Mouse (Mus musculus): ENCODE measurements at regions not wholly inside any gene's neighbourhood (a gene's known extent, or its start where the extent isn't known, plus 50 kb on each side); places are given as distances from the start of the nearest gene placed in this dataset.

GRCm38 (mm10) chr3:52703751-52704150, 313.3 kb downstream of the Cog6 start:
- DNase-seq (ENCODE audit: low spot score) = no peak

DNA sequence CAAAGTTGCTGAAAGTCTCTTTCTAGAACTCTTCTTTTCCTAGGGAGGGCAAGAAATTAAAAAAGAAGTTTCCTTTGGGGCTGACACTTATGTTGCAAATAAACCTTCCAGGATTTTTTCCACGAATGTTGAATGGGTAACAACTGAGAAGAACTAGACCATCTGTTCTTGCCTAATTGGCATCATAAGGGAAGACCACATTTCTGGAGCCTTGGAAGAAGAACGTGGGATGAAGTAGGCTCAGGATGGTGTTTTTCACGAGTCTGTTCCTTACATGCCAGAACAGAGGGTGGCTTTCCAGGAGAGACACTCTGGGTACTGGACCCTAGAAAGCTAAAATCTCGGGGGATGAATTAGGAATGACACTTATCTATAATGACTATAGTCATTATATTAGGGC, 314.1 kb downstream of the Cog6 start:
- no peak for DNase-seq (ENCODE audit: low spot score)

GRCm38 (mm10) chr3:52701601-52702000, 315.4 kb downstream of the Cog6 start:
- no peak for DNase-seq (ENCODE audit: low spot score)

GRCm38 (mm10) chr3:52693813-52694212, 323.2 kb downstream of the Cog6 start:
- DNase-seq (ENCODE audit: low spot score) = no peak

- DNase-seq (ENCODE audit: low spot score) = peak; percentile 43
Observed at GRCm38 (mm10) chr3:52685434-52686181, 331.4 kb downstream of the Cog6 start.

GRCm38 (mm10) chr3:52680824-52681388, 336.1 kb downstream of the Cog6 start:
- DNase-seq (ENCODE audit: low spot score) = no peak

DNA sequence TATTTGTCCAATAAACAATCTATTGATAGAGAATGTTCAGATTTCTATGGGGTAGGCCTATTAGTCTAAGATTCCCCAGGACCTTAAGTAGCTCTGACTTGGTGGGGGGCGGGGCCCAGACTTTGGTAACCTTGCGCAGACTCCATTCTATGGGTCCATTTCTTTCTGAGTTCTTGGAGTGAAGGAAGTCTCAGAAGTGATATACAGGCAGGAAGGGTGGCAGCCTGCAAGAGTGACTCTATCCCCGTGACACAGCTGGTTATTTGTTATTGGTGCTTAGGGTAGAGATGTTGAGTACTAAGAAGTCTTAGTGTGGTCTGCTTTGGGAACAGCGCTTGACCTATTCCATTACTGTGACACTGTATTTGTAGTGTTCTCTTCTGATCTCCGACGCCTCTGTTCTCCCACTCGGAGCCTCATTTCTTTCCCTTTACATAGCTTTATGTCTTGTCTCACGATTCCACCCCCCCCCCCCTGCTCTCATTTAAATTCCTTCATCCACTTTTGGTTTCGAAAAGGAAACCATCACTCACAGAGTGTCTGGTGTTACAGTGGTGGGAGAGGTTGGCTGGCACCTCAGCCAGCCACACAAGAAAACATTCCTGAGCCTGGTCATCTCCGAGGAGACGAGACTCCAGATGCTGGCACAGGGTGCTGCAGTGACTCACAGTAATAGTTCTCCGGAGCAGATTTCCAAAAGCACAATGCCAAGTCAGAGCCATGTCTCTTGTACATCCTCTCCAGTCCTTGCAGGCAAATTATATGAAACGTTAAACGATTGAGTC, 340.0 kb downstream of the Cog6 start:
- DNase-seq (ENCODE audit: low spot score) = peak; percentile 25

- DNase-seq (ENCODE audit: low spot score) = no peak
Observed at GRCm38 (mm10) chr3:52670628-52671028, 346.4 kb downstream of the Cog6 start.

- peak; percentile 31 for DNase-seq (ENCODE audit: low spot score)
Observed at GRCm38 (mm10) chr3:52663161-52663602, 353.9 kb downstream of the Cog6 start.

DNA sequence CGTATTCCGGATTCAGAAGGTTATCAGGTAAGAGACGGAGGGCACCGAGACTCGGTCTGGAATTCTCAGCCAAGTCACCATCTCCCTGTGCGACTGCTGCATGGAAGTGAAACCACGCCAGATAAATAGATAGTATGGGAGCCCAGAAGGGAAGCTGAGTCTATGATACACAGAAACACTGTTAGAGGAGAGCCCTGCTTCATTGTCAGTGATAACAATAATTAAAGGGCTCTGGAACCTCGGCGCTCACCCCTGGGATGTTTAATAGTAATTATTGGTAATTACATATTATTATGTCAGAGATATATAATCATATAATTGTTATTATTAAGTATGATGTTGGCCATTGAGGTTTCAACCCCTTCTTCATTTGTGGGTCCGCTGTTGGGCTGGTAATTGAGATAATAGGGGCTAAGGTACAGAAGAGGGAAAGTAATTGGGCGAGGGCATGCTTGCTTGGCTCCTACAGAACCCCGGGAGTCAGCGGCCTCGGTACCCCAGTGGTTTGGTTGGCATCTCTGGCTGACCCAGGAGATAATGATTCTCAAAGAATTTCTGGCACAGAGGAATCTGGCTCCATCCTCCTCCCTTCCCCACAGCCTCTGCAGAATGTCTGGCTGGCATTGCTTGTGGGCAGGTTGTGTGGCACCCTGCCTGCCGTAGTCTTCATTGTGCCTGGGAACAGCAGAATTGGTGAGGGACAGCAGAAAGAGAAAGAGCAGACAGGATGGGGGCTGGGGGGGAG, 354.7 kb downstream of the Cog6 start:
- DNase-seq (ENCODE audit: low spot score) = no peak

DNA sequence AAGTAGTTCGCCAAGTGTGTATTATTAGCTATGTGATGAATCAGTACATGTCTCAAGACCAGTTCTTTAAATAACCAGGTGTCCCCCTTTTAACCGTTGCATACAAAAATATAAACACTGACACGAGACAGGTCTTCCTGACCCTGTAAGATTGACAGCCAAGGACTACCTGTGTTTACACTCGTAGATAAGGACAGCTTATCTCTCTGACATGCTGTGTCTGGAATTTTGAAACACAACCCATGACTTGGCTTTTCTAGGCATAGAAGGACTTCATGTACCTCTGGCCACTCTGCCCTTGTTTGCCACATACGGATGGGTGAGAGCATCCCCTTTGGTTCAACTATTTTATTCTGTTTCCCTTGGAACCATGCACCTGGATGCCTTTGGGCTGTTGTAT, 364.0 kb downstream of the Cog6 start:
- DNase-seq (ENCODE audit: low spot score) = no peak

GRCm38 (mm10) chr3:52652476-52652870, 364.6 kb downstream of the Cog6 start:
- DNase-seq (ENCODE audit: low spot score) = no peak

DNA sequence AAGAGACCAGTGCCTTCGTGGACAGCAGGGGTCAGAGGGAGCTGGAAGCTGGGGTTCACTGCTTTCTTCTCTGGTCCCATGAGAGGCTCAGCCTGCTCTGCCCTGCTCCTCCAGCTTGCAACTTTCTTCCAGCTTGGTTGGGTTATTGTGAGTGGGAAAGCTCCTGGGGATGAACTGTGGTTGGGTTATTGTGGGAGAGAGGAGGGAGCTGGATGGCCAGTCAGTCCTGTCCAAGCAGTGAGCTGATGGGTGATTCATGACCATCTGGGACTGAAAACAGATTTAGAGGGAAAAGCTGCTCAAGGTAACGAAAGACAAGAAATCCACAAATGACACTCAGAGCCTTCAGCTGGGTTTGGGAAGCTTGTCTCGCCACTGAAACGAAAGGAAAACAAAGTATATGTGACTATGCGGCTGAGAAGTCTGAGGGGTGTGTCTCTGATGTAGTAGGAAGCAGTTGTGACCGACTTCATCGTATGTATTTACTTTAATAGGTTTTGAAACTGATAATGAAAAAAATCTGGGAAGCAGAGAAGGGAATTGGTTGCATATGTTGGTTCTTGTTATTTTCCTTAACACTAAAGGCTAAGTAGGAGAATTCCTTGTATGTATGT, 365.1 kb downstream of the Cog6 start:
- no peak for DNase-seq (ENCODE audit: low spot score)

DNA sequence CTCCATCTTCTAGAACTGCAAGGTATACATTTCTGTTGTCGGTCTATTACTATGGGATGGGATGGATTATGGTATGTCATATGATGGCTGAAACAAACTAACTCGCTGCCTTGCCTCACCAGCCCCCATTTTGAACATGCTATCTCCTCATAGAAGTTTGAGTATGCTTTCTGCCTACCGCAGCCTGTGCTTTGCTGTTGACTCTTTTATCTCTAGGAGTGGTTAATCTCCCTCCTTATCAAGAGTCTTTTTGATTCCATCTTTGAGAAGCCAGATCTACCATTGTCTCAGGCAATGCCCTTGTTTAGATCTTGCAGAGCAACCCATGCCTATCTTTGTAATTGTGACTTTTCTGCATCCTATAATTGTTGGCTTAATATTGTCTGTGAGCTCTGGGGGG, 367.0 kb downstream of the Cog6 start:
- DNase-seq (ENCODE audit: low spot score) = no peak

GRCm38 (mm10) chr3:52648836-52649500, 368.1 kb downstream of the Cog6 start:
- no peak for DNase-seq (ENCODE audit: low spot score)

- DNase-seq (ENCODE audit: low spot score) = no peak
Observed at GRCm38 (mm10) chr3:52647900-52648299, 369.1 kb downstream of the Cog6 start.

DNA sequence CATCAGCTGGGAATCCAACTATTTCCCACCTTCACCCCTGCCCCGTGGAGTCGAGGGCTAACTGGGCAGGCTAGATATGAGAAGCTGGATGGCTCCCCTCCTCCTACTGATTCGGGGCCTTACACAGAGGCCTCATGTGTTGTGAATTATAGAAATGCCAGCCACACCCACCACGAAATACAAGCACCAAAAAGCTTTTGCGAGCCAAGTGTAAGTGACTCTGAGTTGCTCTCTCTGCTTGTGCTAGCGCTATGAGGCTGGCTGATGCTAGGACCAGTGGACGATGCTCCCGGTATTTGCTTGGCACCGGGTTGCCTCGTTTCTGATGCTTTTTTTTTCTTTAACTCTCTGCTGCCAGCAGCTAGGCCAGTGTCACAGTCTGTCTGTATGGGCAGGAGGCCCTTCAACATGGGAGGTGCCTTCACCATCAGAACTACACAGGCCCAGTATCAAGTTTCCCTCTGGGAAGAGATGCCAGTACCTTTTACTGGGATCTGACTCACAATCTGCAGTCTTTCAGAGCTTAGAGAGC, 369.8 kb downstream of the Cog6 start:
- DNase-seq (ENCODE audit: low spot score) = no peak

GRCm38 (mm10) chr3:52645156-52645555, 371.9 kb downstream of the Cog6 start:
- DNase-seq (ENCODE audit: low spot score) = no peak

- no peak for DNase-seq (ENCODE audit: low spot score)
Observed at GRCm38 (mm10) chr3:52644178-52645128, 372.6 kb downstream of the Cog6 start.

GRCm38 (mm10) chr3:52643796-52644177, 373.2 kb downstream of the Cog6 start:
- DNase-seq (ENCODE audit: low spot score) = no peak
